Mouse (Mus musculus) frontal cortex, postnatal 14 days (tissue): Measurements from ENCODE around the gene Cxcl12.

Experiments
- DNase-seq, 2 experiments: peaks; one replicate each; pipeline ENCODE4 v3.0.0; 2022; ENCODE audit warnings: low spot score in 2 of 2

Gene Cxcl12

DNA sequence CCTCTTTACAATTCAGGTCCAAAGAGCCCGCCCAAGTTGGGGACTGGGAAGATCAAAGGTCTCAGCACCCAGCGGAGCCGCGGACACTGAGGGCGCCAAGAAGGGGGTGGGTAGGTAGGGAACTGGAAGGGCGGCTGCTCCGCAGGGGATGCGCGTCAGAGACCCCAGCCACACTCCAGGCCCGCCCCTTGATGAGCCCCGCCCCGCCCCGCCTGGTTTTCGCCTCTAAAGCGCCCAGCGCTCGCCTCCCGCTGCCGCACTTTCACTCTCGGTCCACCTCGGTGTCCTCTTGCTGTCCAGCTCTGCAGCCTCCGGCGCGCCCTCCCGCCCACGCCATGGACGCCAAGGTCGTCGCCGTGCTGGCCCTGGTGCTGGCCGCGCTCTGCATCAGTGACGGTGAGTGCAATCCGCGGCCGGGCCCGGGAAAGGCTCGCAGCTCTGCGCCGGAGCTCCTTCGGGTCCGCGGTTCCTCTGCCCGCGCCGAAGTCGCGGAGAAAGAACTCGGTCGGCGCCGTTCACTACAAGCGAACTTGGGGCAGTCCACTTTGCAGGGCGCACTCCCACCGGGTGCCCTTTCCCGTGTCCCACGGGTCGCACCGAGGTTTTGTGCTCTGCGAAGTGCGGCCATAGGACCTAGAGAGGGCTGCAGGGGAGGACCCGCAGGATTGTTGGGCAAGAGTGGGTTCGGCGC is at the start of gene Cxcl12:
Gene Cxcl12 (plus strand): TSS at position 215 of the 691 bp plus-strand sequence.
- peak in 1 of 2 experiments; percentile 27 for DNase-seq

DNA sequence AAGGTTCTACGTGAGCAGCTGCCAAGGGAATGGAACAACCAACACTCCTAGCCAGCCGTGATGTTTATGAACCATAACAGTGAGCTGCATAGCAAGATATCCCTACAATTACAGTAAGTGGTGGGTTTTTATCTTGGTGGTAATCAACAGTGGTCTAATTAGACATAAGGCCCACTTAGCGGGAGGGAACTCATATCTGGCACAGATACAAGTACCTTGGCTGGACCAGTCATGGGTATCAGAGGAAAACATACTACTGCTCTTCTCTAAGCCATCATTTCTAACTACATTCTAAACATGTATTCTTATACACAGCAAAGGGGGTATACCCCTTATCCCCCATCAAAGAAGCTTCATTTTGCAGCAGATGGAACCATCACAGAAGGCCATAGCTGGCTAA is 46.3 kb upstream of the Cxcl12 start:
- no peak for DNase-seq

DNA sequence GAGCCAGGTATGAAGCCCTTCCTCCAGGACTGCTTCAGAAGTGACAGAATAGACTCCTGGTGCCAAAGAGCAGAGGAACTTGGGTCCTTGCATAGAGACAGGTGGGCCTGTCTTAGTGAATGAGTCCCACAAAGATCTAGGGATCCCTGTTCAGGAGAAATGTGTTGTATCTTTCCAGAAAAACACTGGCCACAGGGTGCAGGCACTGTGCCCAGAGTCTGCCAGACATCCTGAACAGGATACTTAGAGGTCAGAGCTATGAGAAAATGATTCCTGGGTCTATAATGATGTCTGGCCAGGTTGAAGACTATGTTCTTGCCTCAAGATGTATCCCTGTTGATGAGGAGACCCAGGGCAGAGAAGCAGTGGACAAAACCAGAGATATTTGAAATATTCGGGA is 42.0 kb upstream of the Cxcl12 start:
- DNase-seq = no peak

DNA sequence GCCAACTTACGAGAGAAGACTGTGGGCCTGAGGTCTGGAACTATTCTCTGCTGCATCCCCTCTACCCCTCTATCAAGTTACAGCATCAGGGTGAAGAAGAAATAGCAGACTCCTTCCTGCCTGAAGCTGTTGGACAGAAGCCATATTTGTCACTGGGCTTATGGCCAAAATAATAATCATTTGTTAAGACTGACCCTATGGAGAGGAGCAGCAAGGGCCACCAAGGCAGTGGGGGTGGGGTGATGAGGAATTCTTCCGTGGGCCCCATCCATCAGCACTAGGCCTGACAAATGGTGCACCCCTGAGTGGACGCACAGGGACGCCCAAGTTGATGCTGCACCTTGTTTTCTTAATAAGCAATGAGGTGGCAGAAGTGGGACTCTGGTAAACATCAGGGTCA is 38.9 kb upstream of the Cxcl12 start:
- DNase-seq = no peak

DNA sequence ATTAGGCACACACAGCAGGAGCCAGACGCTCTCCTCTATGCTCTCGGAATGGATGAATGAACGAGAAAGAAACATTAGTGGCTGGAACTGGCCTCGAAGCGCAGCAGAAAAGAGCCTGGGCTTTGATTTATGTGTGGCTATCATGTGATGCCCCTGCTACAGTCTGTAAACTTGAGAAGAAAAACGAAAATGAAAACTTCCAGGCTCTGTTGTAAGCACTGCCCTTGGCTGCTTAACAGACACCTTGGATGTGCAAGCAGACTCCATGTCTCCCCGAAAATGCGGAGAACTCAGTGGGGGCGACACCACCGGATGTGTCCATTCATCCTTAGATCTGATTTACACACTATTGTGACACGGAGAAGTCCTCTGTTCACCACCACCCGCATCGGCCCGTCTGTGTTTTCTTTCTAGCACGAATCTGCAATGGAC is 37.6 kb upstream of the Cxcl12 start:
- DNase-seq = no peak

DNA sequence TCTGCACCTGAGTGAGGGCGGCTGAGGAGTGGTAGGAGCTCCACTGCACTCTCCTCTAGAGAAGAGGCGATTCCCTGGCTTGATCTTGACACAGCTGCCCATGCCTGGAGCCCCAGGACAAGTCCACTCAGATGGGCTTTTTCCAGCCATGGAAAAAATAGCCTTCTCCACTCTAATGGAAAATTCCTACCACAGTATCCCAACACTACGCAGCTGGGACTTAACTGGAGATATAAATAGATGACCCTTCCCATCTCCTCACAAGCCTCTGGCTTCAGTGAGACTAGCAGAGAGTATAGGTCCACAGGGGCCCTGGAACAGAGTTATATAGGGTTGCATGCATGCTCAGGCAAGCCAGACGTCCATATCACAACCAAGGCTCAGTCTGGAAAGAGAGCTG is 33.8 kb upstream of the Cxcl12 start:
- no peak for DNase-seq

DNA sequence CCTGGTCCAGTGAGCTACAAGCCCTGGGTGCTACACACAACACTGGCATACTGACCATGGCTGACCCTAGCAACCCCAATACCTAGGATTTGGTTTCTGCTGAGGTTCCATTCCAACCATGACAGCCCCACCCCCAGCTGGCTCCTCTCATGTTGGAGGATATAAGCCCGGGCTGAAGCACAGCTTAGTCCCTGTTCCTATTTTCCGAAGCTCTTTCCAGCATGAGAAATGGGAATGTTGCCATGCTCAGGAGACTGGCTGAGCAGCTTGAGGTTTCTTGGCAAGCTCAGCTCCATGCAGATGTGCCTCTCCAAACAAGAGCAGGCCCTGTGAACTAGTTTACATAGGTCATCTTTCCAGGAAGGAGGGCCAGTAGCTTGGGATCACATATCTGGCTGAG is 30.6 kb upstream of the Cxcl12 start:
- DNase-seq = peak in 1 of 2 experiments; percentile 9

DNA sequence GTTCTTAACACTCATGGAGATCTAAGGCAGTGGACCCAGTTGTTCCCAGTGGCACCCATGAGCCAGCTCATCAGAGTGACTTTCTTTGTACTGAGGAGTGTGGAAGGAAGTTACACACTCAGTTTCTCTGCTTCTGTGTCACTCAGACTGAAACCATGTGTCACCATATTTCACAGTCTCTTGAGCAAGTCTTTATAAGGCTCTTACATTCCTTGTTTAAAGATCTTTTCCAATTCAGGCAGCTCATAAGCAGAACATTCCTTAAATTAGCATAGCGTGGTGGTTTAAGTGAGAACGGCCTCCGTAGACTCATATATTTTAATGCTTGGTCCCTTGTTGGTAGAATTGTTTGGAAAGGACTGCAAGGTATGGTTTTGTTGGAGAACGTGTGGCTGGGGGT is 27.4 kb upstream of the Cxcl12 start:
- DNase-seq = no peak

DNA sequence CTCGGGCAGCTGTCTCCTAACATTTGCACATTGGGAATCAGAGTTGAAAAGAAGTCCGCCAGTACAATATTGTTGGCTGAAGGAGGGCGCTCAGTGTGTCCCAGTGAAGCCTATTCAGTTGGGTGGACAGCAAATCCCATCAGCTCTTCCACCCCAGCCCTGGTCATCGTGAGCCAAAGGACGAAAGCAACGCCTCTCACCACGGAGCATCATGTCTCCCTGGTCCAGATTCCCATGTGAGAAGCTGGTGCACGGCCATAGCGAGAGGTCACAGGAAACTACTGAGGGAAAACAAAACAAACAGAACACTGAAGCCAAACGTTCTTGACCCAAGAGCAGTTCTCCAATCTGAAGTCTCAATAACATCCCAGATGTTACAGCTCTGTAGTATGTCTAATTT is 21.4 kb upstream of the Cxcl12 start:
- DNase-seq = no peak

DNA sequence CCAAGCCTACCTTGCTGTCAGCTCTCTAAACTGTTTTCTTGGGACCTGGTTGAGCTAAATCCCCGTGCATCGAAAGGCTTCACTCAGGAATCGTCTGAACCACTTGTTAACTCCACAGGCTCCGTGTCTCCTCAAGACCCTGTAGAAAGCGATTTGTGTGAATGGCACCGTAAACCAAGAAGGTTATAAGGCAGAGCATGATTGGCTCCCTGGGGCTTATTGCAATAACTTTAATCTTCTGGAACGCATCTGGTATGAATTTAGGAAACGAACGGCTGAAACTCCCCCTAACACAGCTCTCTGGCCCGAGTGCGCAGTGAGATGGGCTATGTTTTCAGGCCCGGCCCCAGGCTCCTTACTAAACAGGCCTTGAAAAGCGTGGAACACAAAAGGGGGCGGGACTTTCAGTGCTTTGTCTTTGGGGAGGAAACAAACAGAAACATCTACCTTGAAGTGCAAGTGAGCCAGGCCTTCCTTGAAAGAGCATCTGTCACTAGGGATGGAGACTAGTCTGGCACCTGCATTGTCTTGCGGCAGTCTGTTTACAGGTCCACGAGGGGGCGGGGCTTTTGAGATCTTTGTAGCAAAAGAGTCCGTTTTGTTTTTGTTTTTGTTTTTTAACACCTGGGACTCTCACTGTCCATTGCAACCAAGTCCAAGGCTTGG is 16.7 kb upstream of the Cxcl12 start:
- DNase-seq = no peak

DNA sequence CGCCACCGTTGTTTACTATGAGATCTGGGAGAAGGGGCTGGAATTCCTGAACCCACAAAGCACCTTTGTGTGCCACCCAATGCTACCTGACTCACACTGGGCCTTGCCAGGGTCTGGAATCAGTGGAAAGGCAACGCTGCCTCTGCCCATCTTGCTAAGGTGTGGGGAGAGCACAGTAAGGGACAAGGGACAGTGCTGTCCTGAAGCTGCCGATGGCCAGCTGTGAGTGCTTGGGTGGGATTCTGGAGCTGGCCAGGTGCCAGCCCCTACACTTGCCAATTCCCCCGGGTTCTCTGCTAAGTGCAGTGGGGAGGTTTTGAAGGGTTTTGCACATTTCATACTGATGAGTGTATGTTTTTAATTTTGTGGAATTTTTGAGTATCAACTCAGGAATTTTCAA is 15.3 kb upstream of the Cxcl12 start:
- no peak for DNase-seq

DNA sequence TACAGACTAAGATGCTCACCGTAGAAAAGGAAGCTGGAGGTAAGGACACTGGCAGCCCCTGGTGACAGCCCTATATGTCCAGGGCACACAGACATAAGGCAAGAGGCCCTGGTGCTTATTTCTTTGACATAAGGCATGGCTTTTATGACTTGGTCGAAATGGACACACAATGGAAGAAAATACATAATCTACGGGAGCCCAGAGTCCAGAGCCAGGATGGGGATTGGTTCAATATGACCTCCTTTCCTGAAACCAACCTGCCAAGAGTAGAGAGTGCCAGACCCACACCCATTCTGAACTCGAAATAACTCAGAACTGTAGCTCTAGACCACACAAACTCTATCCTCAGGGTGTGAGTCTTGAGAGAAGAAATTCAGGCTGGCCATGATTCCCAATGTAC is 11.5 kb upstream of the Cxcl12 start:
- DNase-seq = no peak

DNA sequence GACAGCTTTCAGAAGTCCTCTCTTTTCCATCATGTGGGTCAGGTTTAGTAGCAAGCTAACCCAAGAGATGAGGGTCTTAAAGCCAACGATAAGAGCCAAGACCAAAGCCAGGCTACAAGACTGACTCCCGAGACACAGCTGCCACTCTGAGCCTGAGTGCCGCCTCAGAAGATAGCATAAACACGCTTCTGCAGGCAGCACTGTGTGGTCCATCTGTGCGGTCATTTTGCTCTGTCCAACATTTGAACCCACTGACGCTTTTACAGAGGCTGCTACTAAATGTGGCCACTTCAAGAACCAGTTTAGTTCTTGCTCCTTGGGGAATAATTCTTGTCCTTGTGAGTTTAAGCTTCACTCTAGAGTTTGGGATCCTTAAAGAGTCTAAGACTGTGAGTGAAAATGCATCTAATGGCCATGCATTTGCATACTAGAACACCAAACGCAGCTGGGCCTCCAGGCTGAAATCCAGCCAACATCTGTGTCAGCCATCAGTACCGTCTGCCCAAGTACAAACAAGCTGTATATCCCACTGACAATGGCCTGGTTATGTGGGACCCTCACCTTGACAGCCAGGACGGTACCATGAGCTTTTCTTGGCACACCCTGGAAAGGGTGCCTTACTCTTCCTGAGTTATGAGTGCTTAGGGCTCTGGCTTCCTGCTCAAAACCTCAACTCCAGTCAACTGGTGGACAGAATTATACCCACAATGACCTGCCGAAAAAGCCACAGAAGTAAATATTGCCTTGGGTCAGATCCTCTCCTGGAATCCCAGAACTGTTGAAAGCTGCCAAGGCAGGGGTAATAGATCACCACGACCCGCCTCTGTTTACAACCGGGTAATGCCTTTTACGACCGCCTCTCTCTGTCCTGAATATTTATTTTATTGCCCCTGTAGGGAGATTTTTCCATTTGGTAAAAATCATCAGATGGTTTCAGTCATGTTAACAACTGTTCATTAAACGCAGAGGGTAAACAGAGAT is 8.3 kb upstream of the Cxcl12 start:
- no peak for DNase-seq

DNA sequence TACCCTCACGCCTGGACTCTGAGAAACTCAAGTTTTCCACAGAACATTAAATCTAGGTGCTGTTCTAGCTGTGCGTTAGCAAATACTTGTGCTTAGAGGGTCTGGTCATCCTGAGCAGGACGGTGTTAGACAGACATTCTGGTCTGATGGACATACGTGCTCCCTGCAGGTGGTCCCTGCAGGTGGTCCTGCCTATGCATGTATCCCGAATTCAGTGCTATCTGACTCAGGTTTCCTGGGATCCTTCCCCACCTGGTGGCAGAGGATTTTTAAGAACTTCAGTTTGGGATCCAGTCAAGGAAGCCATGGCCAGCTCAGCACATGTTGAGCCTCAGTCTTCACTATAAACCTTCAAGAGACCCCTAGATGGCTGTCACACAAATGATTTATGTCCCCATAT is 4.8 kb upstream of the Cxcl12 start:
- DNase-seq = no peak

DNA sequence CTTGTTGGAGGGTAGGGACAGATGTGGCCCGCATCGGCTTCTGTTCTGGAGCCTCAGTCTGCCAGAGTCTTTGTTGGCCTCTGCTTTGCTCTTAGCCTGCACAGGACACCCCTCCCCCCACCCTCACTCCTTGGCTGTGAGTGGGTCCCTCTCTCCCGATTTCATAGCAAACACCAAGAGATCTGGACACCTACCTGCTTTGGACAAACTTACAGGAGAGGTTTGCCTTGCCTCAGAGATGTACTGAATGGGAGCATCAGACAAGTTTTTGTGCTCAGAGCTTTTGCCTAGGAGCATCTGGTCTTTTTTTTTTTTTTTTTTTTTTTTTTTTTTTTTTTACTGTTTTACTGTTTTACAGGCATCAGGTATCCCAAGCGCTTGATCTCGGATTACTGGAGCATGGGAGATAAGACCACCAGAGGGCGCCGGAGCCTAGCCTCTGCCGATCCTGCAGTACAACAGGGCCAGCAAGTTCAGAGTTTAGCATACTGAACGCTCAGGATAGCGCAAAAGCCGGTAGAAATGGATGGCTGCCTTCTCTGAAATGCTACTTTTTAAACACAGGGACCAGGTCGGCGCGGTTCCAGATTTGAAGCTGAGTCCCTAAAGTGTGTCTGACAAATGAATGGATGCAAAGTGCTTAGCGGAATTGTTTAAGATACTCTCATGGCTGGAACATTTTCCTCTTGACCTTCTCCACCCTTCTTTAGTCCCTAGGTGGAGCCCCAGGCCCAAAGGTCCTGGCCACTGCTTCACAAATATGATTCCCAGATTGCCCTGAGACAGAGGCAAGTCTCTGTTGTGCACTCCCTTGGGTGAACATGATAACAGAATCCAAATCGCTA is 1.5 kb upstream of the Cxcl12 start:
- peak; percentile 76 to 88 for DNase-seq

DNA sequence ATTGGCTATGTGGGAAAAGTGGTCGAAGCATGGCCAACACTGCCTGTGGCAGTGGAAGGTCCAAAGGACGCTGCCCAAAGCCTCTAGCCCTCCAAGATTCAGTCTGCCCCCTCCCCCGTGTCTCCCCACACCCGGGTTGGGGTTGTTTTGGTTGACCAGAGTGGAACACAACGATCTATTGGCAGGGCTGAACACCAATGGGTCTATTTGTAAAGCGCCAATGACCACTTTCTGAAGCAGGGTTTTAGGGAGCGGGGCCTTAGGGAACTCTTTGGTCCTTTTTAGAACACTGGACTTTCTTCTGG is 957 bp upstream of the Cxcl12 start:
- DNase-seq = no peak

DNA sequence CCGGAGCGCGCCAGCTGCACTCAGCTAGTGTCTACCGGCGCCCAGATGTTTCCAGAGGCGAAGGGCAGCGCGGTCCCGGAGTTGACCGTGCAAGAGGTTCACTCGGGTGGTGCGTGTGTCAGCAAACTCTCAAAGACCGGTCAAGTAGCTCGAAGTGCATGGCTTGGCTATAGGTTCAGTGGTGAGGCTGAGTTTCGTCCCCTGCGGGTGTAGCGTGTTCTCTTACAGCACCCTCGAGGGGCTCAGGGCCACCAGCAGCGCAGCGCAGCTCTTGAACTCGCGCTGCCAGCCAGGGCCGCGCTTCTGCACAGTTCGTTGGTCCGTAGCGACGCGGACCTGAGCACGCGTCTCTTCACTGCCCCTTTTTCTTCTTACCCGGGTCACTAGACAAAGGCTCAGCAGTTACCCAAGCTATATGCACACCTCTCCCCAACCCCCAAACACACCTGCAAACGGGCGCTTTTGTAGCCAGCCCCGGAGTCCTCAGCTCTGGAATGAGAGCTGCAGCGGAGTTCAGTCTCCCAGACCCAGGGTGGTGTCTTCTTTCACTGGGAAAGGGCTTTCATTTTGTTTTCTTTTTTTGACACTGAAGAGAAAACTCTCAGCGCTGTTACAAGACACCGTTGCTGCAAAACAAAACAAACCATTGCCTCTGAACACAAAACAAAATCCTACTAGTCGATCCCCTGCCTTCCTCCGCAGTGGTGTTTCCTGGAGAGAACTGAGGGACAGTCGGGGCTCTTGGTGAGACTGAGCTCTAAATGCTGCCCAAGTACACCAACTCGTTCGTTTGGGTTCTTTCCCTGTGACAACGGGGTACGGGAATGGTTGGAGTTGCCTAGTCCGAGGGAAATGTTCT is 945 bp downstream of the Cxcl12 start:
- no peak for DNase-seq

DNA sequence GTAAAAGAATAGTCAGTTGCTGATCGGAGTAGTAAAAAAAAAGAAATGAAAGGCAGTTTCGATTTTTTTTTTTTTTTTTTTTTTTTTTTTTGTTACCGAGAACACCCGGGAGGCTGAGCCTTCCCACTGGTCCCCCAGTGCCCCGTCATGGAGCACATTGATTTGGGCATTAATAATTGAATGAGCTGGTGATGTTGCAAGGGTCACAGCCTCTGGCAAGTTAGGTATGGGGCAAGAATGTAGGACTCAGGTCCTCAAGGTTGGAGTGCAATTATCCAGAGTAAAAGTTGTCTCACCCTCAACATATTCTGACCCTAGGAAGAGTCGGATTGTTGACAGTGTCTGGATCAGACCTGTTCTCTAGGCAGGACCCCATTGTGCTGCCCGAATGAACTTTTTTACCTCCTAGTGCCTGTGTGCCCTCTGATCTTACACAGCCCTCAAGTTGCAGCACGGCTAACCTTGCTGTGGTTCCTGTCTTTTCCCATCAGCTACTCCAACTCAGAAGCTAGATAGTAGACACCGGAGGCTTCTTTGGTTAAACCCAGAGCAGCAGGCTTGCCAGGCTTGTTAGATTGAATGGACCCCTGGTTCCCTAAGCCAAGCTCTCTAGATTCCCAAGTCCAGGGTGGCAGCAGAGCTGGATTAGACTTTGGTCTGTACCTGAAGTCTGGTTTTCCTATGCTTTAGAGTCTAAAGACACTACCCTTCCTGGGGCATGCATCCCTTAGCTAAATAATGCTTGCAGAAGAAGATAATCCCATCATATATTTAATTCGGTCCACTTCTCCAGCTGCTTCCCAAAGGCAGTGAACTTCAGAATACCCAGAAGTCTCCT is 1.8 kb downstream of the Cxcl12 start:
- no peak for DNase-seq

DNA sequence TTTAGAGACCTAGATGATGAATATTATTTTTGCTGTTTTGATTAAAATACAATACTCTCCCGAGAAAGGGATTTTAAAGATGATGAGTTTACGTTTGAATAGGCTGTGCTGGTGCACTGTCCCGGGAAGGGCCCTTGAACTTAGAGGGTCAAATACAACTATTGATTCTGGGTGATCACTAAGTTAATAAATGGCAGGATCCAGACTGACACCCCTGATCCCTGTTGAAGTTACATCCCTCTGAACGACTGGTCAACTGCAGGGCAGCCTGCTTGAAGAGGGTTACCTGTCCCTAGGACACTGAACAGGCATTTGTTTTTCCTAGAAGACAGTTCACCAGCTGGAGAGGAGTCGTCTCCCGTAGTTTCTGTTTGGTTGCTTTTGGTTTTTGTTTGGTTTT is 4.0 kb downstream of the Cxcl12 start:
- DNase-seq = no peak

DNA sequence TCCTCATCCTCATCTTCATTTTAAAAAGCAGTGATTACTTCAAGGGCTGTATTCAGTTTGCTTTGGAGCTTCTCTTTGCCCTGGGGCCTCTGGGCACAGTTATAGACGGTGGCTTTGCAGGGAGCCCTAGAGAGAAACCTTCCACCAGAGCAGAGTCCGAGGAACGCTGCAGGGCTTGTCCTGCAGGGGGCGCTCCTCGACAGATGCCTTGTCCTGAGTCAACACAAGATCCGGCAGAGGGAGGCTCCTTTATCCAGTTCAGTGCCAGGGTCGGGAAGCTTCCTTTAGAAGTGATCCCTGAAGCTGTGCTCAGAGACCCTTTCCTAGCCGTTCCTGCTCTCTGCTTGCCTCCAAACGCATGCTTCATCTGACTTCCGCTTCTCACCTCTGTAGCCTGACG is 5.5 kb downstream of the Cxcl12 start:
- DNase-seq = peak; percentile 51 to 72
